Mouse (Mus musculus): Measurements from ENCODE around the gene Lsm14b. TPM values are rescaled to one million over a fixed set of nuclear protein-coding genes. Genes with fewer than 3 reads are reported as not detected.

Lsm14b gene
- total RNA-seq, 1 experiment = 44.4 TPM

GRCm38 (mm10) chr2:179977344-179978025, 47.3 kb upstream of the Lsm14b start:
- H3K4me1 ChIP-seq (ENCODE audit: control insufficient read depth in 2 of 2, insufficient read depth in 2 of 2, low read length in 2 of 2, poor library complexity in 1 of 2) = peaks cover 1 to 10% of the 10 kb centered on the region in 2 experiments; a peak in 3 of 4 replicates
- DNase-seq (ENCODE audit: low read depth, low spot score) = no peak
- H3K9ac ChIP-seq (ENCODE audit: insufficient read depth, low read depth, low read length, poor library complexity, severe bottlenecking) = peak overlapping the region; percentile 77; the same call in 1 of the 2 replicates
- no peak for TF ChIP-seq ZC3H11A (IDR thresholded peaks at IDR 0.05; ENCODE audit: borderline replicate concordance, low read depth, low read length)
- TF ChIP-seq MAFK (IDR thresholded peaks at IDR 0.05; ENCODE audit: insufficient read depth, low read depth, low read length) = no peak
- no peak for TF ChIP-seq CHD2 (IDR thresholded peaks at IDR 0.05; ENCODE audit: low read depth, low read length)
- peak; percentile 54; the same call in 1 of the 2 replicates for TF ChIP-seq ZNF384 (IDR thresholded peaks at IDR 0.05; ENCODE audit: low read depth, low read length)
- no peak for TF ChIP-seq HCFC1 (IDR thresholded peaks at IDR 0.05; ENCODE audit: borderline replicate concordance, insufficient read depth, low read length)
- no peaks in the 10 kb centered on the region for H3K36me3 ChIP-seq (ENCODE audit: control insufficient read depth, insufficient read depth, low read length, poor library complexity, severe bottlenecking)
- H3K9me3 ChIP-seq (ENCODE audit: control insufficient read depth, insufficient read depth, low read depth, low read length) = no peaks in the 10 kb centered on the region
- H3K27ac ChIP-seq (ENCODE audit: insufficient read depth, low read depth, low read length, poor library complexity, severe bottlenecking) = no peak overlapping the region
- in situ Hi-C loops (cut with MboI; ENCODE audit: low sequenced_read_pairs in 2 of 2, unreplicated experiment in 2 of 2) = no loop called here
- H3K4me3 ChIP-seq (ENCODE audit: insufficient read depth in 1 of 2, low read depth in 1 of 2, low read length in 2 of 2, poor library complexity in 1 of 2, severe bottlenecking in 1 of 2) = peak overlapping the region; percentile 67 to 80

GRCm38 (mm10) chr2:179978250-179978649, 46.5 kb upstream of the Lsm14b start:
- H3K4me3 ChIP-seq (ENCODE audit: insufficient read depth in 1 of 2, low read depth in 1 of 2, low read length in 2 of 2, poor library complexity in 1 of 2, severe bottlenecking in 1 of 2) = no peak overlapping the region
- in situ Hi-C loops (cut with MboI; ENCODE audit: low sequenced_read_pairs in 2 of 2, unreplicated experiment in 2 of 2) = no loop called here

GRCm38 (mm10) chr2:179979836-179980235, 45.0 kb upstream of the Lsm14b start:
- no peaks in the 10 kb centered on the region for H3K36me3 ChIP-seq (ENCODE audit: control insufficient read depth, insufficient read depth, low read length, poor library complexity, severe bottlenecking)
- in situ Hi-C loops (cut with MboI; ENCODE audit: low sequenced_read_pairs in 2 of 2, unreplicated experiment in 2 of 2) = no loop called here
- no peak overlapping the region for H3K4me3 ChIP-seq (ENCODE audit: insufficient read depth in 1 of 2, low read depth in 1 of 2, low read length in 2 of 2, poor library complexity in 1 of 2, severe bottlenecking in 1 of 2)
- no peak for DNase-seq (ENCODE audit: low read depth, low spot score)
- no peak overlapping the region for H3K9ac ChIP-seq (ENCODE audit: insufficient read depth, low read depth, low read length, poor library complexity, severe bottlenecking)
- H3K4me1 ChIP-seq (ENCODE audit: control insufficient read depth in 2 of 2, insufficient read depth in 2 of 2, low read length in 2 of 2, poor library complexity in 1 of 2) = peaks cover 0 to 7% of the 10 kb centered on the region in 2 experiments; a peak in 2 of 4 replicates
- H3K27ac ChIP-seq (ENCODE audit: insufficient read depth, low read depth, low read length, poor library complexity, severe bottlenecking) = no peak overlapping the region
- H3K9me3 ChIP-seq (ENCODE audit: control insufficient read depth, insufficient read depth, low read depth, low read length) = no peaks in the 10 kb centered on the region
- TF ChIP-seq MAFK (IDR thresholded peaks at IDR 0.05; ENCODE audit: insufficient read depth, low read depth, low read length) (no peak), CHD2 (IDR thresholded peaks at IDR 0.05; ENCODE audit: low read depth, low read length) (no peak), HCFC1 (IDR thresholded peaks at IDR 0.05; ENCODE audit: borderline replicate concordance, insufficient read depth, low read length) (no peak), ZC3H11A (IDR thresholded peaks at IDR 0.05; ENCODE audit: borderline replicate concordance, low read depth, low read length) (no peak), ZNF384 (IDR thresholded peaks at IDR 0.05; ENCODE audit: low read depth, low read length) (no peak)

More at GRCm38 (mm10) chr2:179978250-179978649, 46.5 kb upstream of the Lsm14b start:
- H3K27ac ChIP-seq (ENCODE audit: insufficient read depth, low read depth, low read length, poor library complexity, severe bottlenecking) = no peak overlapping the region
- no peaks in the 10 kb centered on the region for H3K9me3 ChIP-seq (ENCODE audit: control insufficient read depth, insufficient read depth, low read depth, low read length)
- H3K9ac ChIP-seq (ENCODE audit: insufficient read depth, low read depth, low read length, poor library complexity, severe bottlenecking) = no peak overlapping the region
- no peak for DNase-seq (ENCODE audit: low read depth, low spot score)
- TF ChIP-seq ZC3H11A (IDR thresholded peaks at IDR 0.05; ENCODE audit: borderline replicate concordance, low read depth, low read length) = no peak
- TF ChIP-seq HCFC1 (IDR thresholded peaks at IDR 0.05; ENCODE audit: borderline replicate concordance, insufficient read depth, low read length) = no peak
- TF ChIP-seq CHD2 (IDR thresholded peaks at IDR 0.05; ENCODE audit: low read depth, low read length) = no peak
- TF ChIP-seq ZNF384 (IDR thresholded peaks at IDR 0.05; ENCODE audit: low read depth, low read length) = no peak
- no peak for TF ChIP-seq MAFK (IDR thresholded peaks at IDR 0.05; ENCODE audit: insufficient read depth, low read depth, low read length)
- H3K36me3 ChIP-seq (ENCODE audit: control insufficient read depth, insufficient read depth, low read length, poor library complexity, severe bottlenecking) = no peaks in the 10 kb centered on the region
- H3K4me1 ChIP-seq (ENCODE audit: control insufficient read depth in 2 of 2, insufficient read depth in 2 of 2, low read length in 2 of 2, poor library complexity in 1 of 2) = peaks cover 1 to 10% of the 10 kb centered on the region in 2 experiments; a peak in 3 of 4 replicates

GRCm38 (mm10) chr2:179980616-179981015, 44.2 kb upstream of the Lsm14b start:
- Histone ChIP-seq H3K4me3 (ENCODE audit: insufficient read depth in 1 of 2, low read depth in 1 of 2, low read length in 2 of 2, poor library complexity in 1 of 2, severe bottlenecking in 1 of 2) (no peak overlapping the region), H3K36me3 (ENCODE audit: control insufficient read depth, insufficient read depth, low read length, poor library complexity, severe bottlenecking) (no peaks in the 10 kb centered on the region), H3K27ac (ENCODE audit: insufficient read depth, low read depth, low read length, poor library complexity, severe bottlenecking) (no peak overlapping the region), H3K4me1 (ENCODE audit: control insufficient read depth in 2 of 2, insufficient read depth in 2 of 2, low read length in 2 of 2, poor library complexity in 1 of 2) (peaks cover 0 to 5% of the 10 kb centered on the region in 2 experiments; a peak in 2 of 4 replicates), H3K9me3 (ENCODE audit: control insufficient read depth, insufficient read depth, low read depth, low read length) (no peaks in the 10 kb centered on the region), H3K9ac (ENCODE audit: insufficient read depth, low read depth, low read length, poor library complexity, severe bottlenecking) (no peak overlapping the region)
- no peak for DNase-seq (ENCODE audit: low read depth, low spot score)
- in situ Hi-C loops (cut with MboI; ENCODE audit: low sequenced_read_pairs in 2 of 2, unreplicated experiment in 2 of 2) = no loop called here
- TF ChIP-seq ZNF384 (IDR thresholded peaks at IDR 0.05; ENCODE audit: low read depth, low read length) = no peak
- no peak for TF ChIP-seq CHD2 (IDR thresholded peaks at IDR 0.05; ENCODE audit: low read depth, low read length)
- TF ChIP-seq HCFC1 (IDR thresholded peaks at IDR 0.05; ENCODE audit: borderline replicate concordance, insufficient read depth, low read length) = no peak
- TF ChIP-seq ZC3H11A (IDR thresholded peaks at IDR 0.05; ENCODE audit: borderline replicate concordance, low read depth, low read length) = no peak
- TF ChIP-seq MAFK (IDR thresholded peaks at IDR 0.05; ENCODE audit: insufficient read depth, low read depth, low read length) = no peak

All from ES-E14 (cell line).